ENCODE assay signal across 8 mouse cellular contexts in the genomic region with DNA sequence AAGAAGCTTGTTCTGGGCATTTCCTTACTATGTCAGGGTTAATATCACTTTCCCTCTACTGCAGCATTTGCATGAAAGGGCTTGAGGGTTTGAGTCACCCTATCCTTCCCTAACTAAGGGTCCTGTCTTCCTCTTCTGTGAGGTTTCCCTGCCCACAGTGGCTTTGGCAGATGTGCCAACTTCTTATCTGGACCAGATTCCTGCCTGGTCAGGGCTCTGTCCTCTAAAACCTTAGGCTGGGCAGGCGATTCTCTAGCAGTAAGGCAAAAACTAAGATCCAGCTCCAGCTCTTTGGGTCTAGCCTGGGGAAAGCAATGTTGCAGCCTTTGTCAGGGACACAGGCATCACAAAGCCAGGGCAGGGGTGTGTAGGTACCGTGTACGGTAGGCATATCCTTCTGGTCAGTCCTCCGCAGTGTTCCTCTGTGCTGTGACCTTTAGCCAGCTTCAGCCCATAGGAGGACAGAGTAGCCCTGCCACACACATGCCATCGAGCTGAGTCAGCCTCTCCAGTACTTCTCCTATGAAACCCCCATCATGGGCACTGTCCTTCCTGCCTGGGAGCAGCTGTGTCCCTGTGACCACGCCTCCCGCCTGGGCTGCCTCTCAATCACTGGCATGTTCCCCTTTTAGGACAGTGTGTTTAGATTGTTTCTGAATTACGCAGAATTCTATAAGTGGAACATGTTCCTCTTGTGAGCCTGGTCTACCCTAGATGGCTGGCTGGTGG. TPM values are rescaled to one million over a fixed set of nuclear protein-coding genes. Genes with fewer than 3 reads are reported as not detected.
DNase-seq lines count a peak whose midpoint lies in the region; ATAC-seq and TF ChIP-seq lines count a peak whose summit lies in the region.

No protein-coding gene starts in this region.

- DNase-seq in left cerebral cortex, postnatal 10 days (ENCODE audit: extremely low spot score in 1 of 2, low spot score in 2 of 2) = peak; percentile 42 to 70
- no peak for DNase-seq in left cerebral cortex, adult 18-20 months (ENCODE audit: low spot score in 2 of 2)
- DNase-seq in heart, postnatal 4 days = peak; percentile 85
- DNase-seq in lung, adult 2 months = peak; percentile 29
- peak; percentile 39 for DNase-seq in stomach, postnatal 0 days (ENCODE audit: low spot score)
- DNase-seq in thymus, postnatal 36 days = no peak

- peak; percentile 97 for ATAC-seq in common myeloid progenitor, adult 5-6 weeks (replicated peaks; ENCODE audit: low read depth, poor library complexity, severe bottlenecking)
- ATAC-seq in stomach, postnatal 0 days (ENCODE audit: low FRiP score, low TSS enrichment) = peak; percentile 83
- no peak for ATAC-seq in neural tube, embryonic 15.5 days (ENCODE audit: low FRiP score)

- no peak for TF ChIP-seq CTCF in lung, adult 2 months (IDR thresholded peaks at IDR 0.05; ENCODE audit: insufficient read depth, low read length)
- no peak for TF ChIP-seq CTCF in stomach, postnatal 0 days (IDR thresholded peaks at IDR 0.05; ENCODE audit: low read depth)

- H3K9ac ChIP-seq in stomach, postnatal 0 days (ENCODE audit: low read length) = no peak overlapping the region
- no peak overlapping the region for H3K9ac ChIP-seq in neural tube, embryonic 15.5 days (replicated peaks)

- no peak for TF ChIP-seq EP300 in stomach, postnatal 0 days (optimal IDR thresholded peaks at IDR 0.05)

- intact Hi-C loops in left cerebral cortex, postnatal 10 days (cut with DNase I) = no loop called here

- no peak overlapping the region for H3K4me3 ChIP-seq in lung, adult 2 months (replicated peaks; ENCODE audit: extremely low read depth, low read depth, low read length)
- H3K4me3 ChIP-seq in stomach, postnatal 0 days (ENCODE audit: low read depth, low read length) = no peak overlapping the region
- H3K4me3 ChIP-seq in neural tube, embryonic 15.5 days (replicated peaks) = no peak overlapping the region

- no peaks in the 10 kb centered on the region for H3K4me1 ChIP-seq in lung, adult 2 months (ENCODE audit: control insufficient read depth, insufficient read depth, low read length)
- no peaks in the 10 kb centered on the region for H3K4me1 ChIP-seq in stomach, postnatal 0 days (replicated peaks; ENCODE audit: control insufficient read depth, insufficient read depth)
- H3K4me1 ChIP-seq in neural tube, embryonic 15.5 days = no peaks in the 10 kb centered on the region

- H3K27me3 ChIP-seq in stomach, postnatal 0 days (ENCODE audit: control insufficient read depth, insufficient read depth, low read length) = no peaks in the 10 kb centered on the region
- no peaks in the 10 kb centered on the region for H3K27me3 ChIP-seq in neural tube, embryonic 15.5 days (replicated peaks)

- WGBS in lung, adult 2 months = 52% methylated on average over 8 of the region's 8 CpGs
- 74% methylated on average over 8 of the region's 8 CpGs for WGBS in stomach, postnatal 0 days
- 91% methylated on average over 8 of the region's 8 CpGs for WGBS in neural tube, embryonic 15.5 days

- peaks cover 20% of the 10 kb centered on the region for H3K36me3 ChIP-seq in stomach, postnatal 0 days (ENCODE audit: control insufficient read depth, insufficient read depth, low read length)
- 0 out of 2 replicates have a peak, but pooled peaks cover 7% of the 10 kb centered on the region for H3K36me3 ChIP-seq in neural tube, embryonic 15.5 days

- peak overlapping the region; percentile 63 for H3K27ac ChIP-seq in stomach, postnatal 0 days (replicated peaks)
- H3K27ac ChIP-seq in neural tube, embryonic 15.5 days (replicated peaks) = no peak overlapping the region

- no peak overlapping the region for H3K4me2 ChIP-seq in stomach, postnatal 0 days (replicated peaks; ENCODE audit: low read depth)
- H3K4me2 ChIP-seq in neural tube, embryonic 15.5 days = no peak overlapping the region

- TF ChIP-seq POLR2A in lung, adult 2 months (IDR thresholded peaks at IDR 0.05; ENCODE audit: borderline replicate concordance, extremely low read depth, low read depth, low read length) = no peak

- H3K9me3 ChIP-seq in stomach, postnatal 0 days (ENCODE audit: control insufficient read depth, low read length) = no peaks in the 10 kb centered on the region
- no peaks in the 10 kb centered on the region for H3K9me3 ChIP-seq in neural tube, embryonic 15.5 days (replicated peaks)

RNA-seq across cellular contexts. Expression of gene Nkd2, which starts 43.8 kb away (rescaled TPM):
- total RNA-seq in left cerebral cortex, postnatal 10 days (2021) = 1 to 10 TPM; 6.5 to 6.6 TPM
- total RNA-seq in left cerebral cortex, adult 18-20 months (2021) = 1 to 10 TPM; 2.4 to 2.8 TPM
- not detected in 2 replicates for total RNA-seq in common myeloid progenitor, adult 5-6 weeks (2017)
- total RNA-seq in heart, postnatal 4 days (2021) = 1 to 10 TPM; 9.2 to 9.7 TPM
- 12.1 and 14.2 TPM in 2 replicates for polyA plus RNA-seq in lung, adult 2 months (2012; rRNA removed)
- polyA plus RNA-seq in stomach, postnatal 0 days (2015; fragmentation: Nextera tagmentation; extraction: Ambion mirVana) = 4.5 and 4.7 TPM in 2 replicates
- polyA plus RNA-seq in neural tube, embryonic 15.5 days (2015; fragmentation: Nextera tagmentation; extraction: Ambion mirVana) = 12.2 and 12.7 TPM in 2 replicates

Comparison
In these comparisons a context has a peak if more than half of its experiments do, and no peak if none do; other contexts are left out.
1. DNase-seq: peak in left cerebral cortex, postnatal 10 days (2 of 2), heart, postnatal 4 days (single experiment), lung, adult 2 months (single experiment) and stomach, postnatal 0 days (single experiment); none in left cerebral cortex, adult 18-20 months (0 of 2) and thymus, postnatal 36 days (0 of 2).